16 mouse cellular contexts compared by ENCODE assay signal in the genomic region with DNA sequence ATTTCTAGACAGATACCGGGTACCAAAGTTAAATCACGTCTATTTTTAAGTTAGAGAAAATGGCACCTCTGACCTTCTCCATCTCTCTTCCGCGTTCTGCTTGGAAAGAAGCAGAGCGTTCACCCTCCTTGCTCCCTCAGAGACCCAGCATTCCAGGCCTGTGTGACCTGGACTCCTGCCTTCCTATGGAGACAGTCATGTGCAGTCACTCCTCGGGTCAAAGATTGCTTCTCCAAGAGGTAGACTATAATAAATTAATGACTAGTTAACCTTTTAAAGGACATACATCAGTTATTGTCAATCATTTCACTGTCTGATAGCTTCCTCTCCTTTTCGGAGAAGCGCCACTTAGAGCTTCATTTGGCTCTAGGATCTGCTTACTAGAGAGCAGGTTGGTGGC.
"Had no signal": no experiment of that assay in that cellular context is flagged by ENCODE, and none has a peak within 500 bp of the region (broad histone marks: within the 10 kb centered on the region; RNA-seq: fewer than 3 reads in every experiment).

No protein-coding gene starts in this region.

- H3K9me3 ChIP-seq: liver, embryonic 13.5 days; neural tube, embryonic 13.5 days; stomach, embryonic 15.5 days had no signal

- ATAC-seq: intestine, postnatal 0 days had no signal

- H3K27me3 ChIP-seq: liver, embryonic 13.5 days; neural tube, embryonic 13.5 days; stomach, embryonic 15.5 days had no signal

- H3K27ac ChIP-seq: left cerebral cortex, adult 2 months; liver, embryonic 13.5 days; neural tube, embryonic 13.5 days; stomach, embryonic 15.5 days had no signal

- H3K4me1 ChIP-seq: neural tube, embryonic 13.5 days; stomach, embryonic 15.5 days had no signal

- H3K4me3 ChIP-seq: left cerebral cortex, adult 2 months; liver, embryonic 13.5 days; myocyte; neural tube, embryonic 13.5 days; stomach, embryonic 15.5 days had no signal

- H3K36me3 ChIP-seq: neural tube, embryonic 13.5 days; stomach, embryonic 15.5 days had no signal

- H3K4me2 ChIP-seq: liver, embryonic 13.5 days; midbrain, embryonic 11.5 days; neural tube, embryonic 13.5 days; stomach, embryonic 15.5 days had no signal

- H3K9ac ChIP-seq: liver, embryonic 13.5 days; neural tube, embryonic 13.5 days; stomach, embryonic 15.5 days had no signal

- DNase-seq: layer of hippocampus, postnatal 36 days; liver, embryonic 13.5 days; lung, adult 2 months; lung, postnatal 14 days; lung, postnatal 4 days; midbrain, embryonic 14.5 days; retina, postnatal 1 day; right cerebral cortex, postnatal 25 days; spleen, adult 18-20 months; thymus, postnatal 36 days had no signal
